Mouse (Mus musculus): ENCODE data around the gene Olfr1076.
"Not testable (repeated sequence)": the region's sequence is repeated elsewhere in the genome, so short reads cannot be mapped to it uniquely, and the experiment has no call there.

Olfr1076 gene

DNA sequence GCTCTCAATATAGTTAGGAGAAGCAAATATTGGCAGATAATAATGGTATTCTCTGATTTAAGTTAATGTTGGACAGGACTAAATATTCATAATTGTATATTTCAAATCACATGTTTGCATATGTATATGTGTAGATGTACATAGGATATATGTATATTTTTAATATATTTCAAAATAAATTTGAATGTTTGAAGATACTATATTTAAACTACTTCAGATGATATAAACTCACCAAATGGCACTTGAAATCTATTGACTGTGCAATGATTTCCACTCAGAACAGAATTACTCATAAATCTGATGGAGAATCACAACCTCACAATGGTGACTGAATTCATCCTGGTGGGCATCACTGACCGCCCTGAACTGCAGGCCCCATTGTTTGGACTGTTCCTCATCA is at the start of gene Olfr1076:
Gene Olfr1076 (plus strand): TSS at position 301 of the 400 bp plus-strand sequence.
- DNase-seq (ENCODE audit: extremely low spot score) = no peak

DNA sequence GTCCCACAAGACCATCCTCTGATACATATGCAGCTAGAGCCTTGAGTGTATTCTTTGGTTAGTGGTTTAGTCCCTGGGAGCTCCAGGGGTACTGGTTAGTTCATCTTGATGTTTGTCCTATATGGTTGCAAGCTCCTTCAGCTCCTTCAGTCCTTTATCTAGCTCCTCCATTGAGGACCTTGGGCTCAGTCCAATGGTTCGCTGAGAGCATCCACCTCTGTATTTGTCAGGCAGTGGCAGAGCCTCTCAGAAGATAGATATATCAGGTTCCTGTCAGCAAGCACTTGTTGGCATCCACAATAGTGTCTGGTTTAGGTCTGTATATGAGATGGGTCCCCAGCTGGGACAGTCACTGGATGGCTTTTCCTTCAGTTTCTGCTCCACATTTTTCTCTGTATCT is 47.8 kb upstream of the Olfr1076 start:
- no peak for DNase-seq (ENCODE audit: extremely low spot score)

DNA sequence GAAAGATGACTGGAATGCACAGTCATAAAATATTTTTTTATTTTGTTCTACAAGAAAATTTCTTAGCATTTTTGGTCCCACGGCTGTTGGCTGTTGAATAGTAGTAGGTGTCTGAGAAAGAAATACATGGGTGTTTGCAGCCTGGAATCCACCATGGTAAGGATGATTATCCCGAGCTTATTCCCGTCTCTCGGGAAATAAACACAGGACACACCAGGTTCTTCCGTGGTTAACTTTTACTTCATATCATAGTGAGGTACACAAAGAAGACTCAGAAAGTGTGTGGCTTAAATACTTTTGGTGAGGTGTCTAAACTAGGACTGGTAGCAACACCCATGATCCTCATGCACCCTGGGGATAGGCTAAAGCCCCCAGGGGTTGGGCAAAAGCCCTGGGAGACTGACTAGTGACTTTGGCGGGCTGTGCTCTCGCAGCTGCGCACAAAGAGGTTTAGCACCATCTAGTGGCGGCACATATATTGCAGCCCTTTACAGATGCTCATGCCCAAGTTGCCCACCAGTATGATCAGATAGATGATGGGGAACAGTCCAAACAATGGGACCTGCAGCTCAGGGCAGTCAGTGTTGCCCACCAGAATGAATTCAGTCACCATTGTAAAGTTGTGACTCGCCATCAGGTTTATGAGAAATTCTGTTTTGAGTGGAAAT is 43.7 kb upstream of the Olfr1076 start:
- peak; percentile 48 for DNase-seq (ENCODE audit: extremely low spot score)

DNA sequence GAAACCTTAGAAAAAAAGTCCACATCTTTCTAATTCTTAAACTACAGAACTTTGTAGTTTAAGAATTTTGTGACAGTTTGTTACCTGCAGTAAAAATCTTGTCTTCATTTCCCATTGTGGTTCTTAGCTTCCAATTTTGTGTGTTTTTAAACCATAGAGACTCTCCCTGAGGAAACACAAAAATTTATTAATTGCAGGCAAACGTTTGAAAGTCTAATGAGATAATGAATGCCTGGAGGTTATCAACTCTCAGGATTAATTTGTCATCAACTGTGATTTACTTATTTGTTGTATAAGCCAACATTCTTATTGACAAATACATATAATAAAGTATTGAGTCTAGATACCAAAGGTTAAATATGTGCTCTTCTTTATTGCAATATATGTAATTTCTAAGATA is 21.0 kb upstream of the Olfr1076 start, which contains the start of gene Olfr228:
Gene Olfr228 (minus strand): TSS at position 101 of the 400 bp plus-strand sequence.
- DNase-seq (ENCODE audit: extremely low spot score) = no peak

DNA sequence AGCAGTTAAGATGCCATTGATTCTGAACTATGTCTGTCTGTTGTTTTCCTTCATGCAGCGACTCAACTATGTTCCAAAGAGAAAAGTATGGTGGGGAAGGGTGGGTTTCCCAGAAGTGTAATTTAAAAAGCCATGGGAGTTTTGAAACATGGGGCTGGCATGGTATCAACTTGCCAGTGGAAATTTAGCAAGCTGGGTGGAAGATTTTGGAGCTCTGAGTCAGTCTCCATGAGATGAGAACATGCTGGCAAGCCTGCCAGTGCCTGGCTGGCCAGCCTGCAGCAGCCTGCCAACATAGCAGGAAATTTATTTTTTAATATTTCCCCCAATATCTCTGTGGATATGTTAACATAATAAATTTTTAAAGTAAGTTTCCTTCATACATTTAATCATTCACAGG is 22.7 kb downstream of the Olfr1076 start:
- DNase-seq (ENCODE audit: extremely low spot score) = no peak

DNA sequence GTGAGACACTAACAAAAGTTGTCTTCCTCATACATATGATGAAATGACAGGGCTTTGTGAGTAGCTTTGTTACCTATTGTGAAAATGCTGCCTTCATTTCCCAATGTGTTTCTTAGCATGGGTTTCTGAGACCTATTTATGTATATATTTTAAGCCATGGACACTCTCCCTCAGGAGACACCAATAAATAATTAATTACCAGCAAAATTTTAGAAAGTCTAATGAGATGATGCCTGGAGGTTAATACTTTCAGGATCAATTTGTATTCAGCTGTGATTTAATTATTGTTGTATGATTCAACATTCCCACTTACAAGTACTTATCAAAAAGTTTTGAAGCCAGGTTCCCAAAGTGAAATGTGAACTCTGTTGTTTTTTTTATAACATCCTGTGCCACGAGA is 34.1 kb downstream of the Olfr1076 start, which contains the start of gene Olfr1079:
Gene Olfr1079 (minus strand): TSS at position 101 of the 400 bp plus-strand sequence.
- no peak for DNase-seq (ENCODE audit: extremely low spot score)

DNA sequence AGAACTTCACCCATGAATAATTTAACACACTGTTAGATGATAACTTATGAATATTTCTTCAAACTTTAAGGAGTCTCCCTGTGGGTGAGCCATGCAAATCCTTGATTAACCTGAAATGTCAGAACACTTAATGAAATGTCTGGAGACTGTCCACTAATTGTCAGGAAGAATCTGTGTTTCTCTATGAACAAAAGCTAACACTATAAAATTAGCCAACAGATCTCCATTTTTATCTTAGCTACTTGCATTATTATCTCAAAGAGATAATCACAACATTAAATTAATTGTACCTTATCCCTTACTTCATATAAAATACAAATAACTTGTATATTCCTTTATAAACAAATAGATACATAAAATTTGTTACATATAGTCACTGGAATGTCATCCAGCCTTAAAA is 49.9 kb downstream of the Olfr1076 start, which contains the start of gene Olfr1080:
Gene Olfr1080 (minus strand): TSS at position 101 of the 400 bp plus-strand sequence.
- not testable (repeated sequence) for DNase-seq (ENCODE audit: extremely low spot score)
